Mouse (Mus musculus) limb, embryonic 14.5 days (tissue): Measurements from ENCODE around the gene Fastkd5. TPM values are rescaled to one million over a fixed set of nuclear protein-coding genes. Genes with fewer than 3 reads are reported as not detected.
"Not testable (repeated sequence)": the region's sequence is repeated elsewhere in the genome, so short reads cannot be mapped to it uniquely, and the experiment has no call there.

ENCODE experiments used
- ATAC-seq: fragments of 200-750 bp; cut with Nextera tagmentation; 2 replicates; pipeline ENCODE4 v1.8.0; 2017; ENCODE audit warnings: low read depth, moderate number of reproducible peaks, moderate TSS enrichment; ENCODE audit not compliant: low FRiP score
- DNase-seq: peaks from one replicate; pipeline ENCODE4 v3.0.0-alpha.2; 2015; ENCODE audit warnings: low spot score
- H3K27ac ChIP-seq: fragments of 300-500 bp; sonication (generic); replicated peaks from 2 replicates; pipeline ENCODE4 v1.5.1; 2014; ENCODE audit warnings: low read depth, mild to moderate bottlenecking, low read length, moderate library complexity, mixed read lengths
- H3K27me3 ChIP-seq: fragments of 300-500 bp; sonication (generic); 2 replicates; pipeline ENCODE4 v1.6.1; 2014; ENCODE audit warnings: low read length, mixed read lengths; ENCODE audit not compliant: control insufficient read depth, insufficient read depth
- H3K36me3 ChIP-seq: fragments of 300-500 bp; sonication (generic); 2 replicates; pipeline ENCODE4 v1.6.1; 2014; ENCODE audit warnings: mild to moderate bottlenecking, low read length, moderate library complexity, mixed read lengths; ENCODE audit not compliant: control insufficient read depth, insufficient read depth
- H3K4me1 ChIP-seq: fragments of 300-500 bp; sonication (generic); 2 replicates; pipeline ENCODE4 v1.6.1; 2014; ENCODE audit warnings: antibody characterized with exemption, low read length, mixed read lengths; ENCODE audit not compliant: control insufficient read depth, insufficient read depth
- H3K4me2 ChIP-seq: fragments of 300-500 bp; sonication (generic); replicated peaks from 2 replicates; pipeline ENCODE4 v1.6.1; 2014; ENCODE audit warnings: low read depth, mild to moderate bottlenecking, low read length, moderate library complexity; ENCODE audit not compliant: severe bottlenecking
- H3K4me3 ChIP-seq: fragments of 300-500 bp; sonication (generic); replicated peaks from 2 replicates; pipeline ENCODE4 v1.5.1; 2014; ENCODE audit warnings: low read length
- H3K9ac ChIP-seq: fragments of 300-500 bp; sonication (generic); 2 replicates; pipeline ENCODE4 v1.6.1; 2014; ENCODE audit warnings: mild to moderate bottlenecking, low read depth, low read length, moderate library complexity; ENCODE audit not compliant: severe bottlenecking
- H3K9me3 ChIP-seq: fragments of 300-500 bp; sonication (generic); 2 replicates; pipeline ENCODE4 v1.6.1; 2016; ENCODE audit warnings: low read length; ENCODE audit not compliant: control insufficient read depth
- POLR2A ChIP-seq: fragments of 200-500 bp; IDR thresholded peaks from 2 replicates; pipeline ENCODE4 v1.8.0; 2012; ENCODE audit warnings: inconsistent platforms, mild to moderate bottlenecking, moderate library complexity, borderline replicate concordance; ENCODE audit not compliant: insufficient read depth, insufficient read length; ENCODE audit errors: extremely low read depth
- WGBS: fragments of 180-500 bp; shearing (Covaris S2); extraction: QIAGEN DNeasy Blood & Tissue Kit; methylation state at CpG from one replicate; pipeline ENCODE4 v1.1.7; 2014; 5-methylcytosine and 5-hydroxymethylcytosine counted together
- polyA plus RNA-seq, 2 experiments: library from polyadenylated mRNA; depleted of rRNA in 1 of 2; stranded (reverse) in 1 of 2; unstranded in 1 of 2; fragments of >200 nt; fragmentation: Nextera tagmentation in 1 of 2; extraction: Ambion mirVana in 1 of 2; gene quantifications; 2 replicates each; pipeline versions ENCODE4 v1.2.1 to v1.2.3; 2012 to 2014

The Fastkd5 gene
- polyA plus RNA-seq, 2 experiments = 6.1 to 14.2 TPM

GRCm38 (mm10) chr2:130653760-130654159 is 23.9 kb upstream of the Fastkd5 start:
- no peak overlapping the region for H3K27ac ChIP-seq
- ATAC-seq = no peak
- WGBS = 89% methylated on average over 1 of the region's 1 CpGs

DNA sequence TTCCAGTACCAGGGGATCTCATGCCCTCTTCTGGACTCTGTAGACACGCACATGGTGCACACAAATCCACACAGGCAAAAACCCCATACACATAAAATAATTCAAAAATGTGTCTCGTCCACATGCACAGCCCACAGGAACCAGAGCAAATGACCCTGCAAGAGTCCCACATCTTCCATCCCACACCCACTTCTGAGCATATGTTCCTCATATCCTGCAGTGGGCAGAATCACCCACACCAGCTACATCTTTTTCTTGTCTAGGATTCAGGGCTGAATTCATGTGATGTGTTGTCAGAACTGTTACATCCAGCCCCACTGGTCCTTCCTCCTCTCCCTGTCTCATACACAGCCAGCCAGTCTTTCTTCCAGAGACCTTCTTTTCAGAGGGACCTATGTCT is 23.5 kb upstream of the Fastkd5 start:
- no peak overlapping the region for H3K4me2 ChIP-seq
- no peaks in the 10 kb centered on the region for H3K9me3 ChIP-seq
- no peak overlapping the region for H3K9ac ChIP-seq
- no peak overlapping the region for H3K27ac ChIP-seq
- no peak overlapping the region for H3K4me3 ChIP-seq
- ATAC-seq (no peak), DNase-seq (no peak)
- no peak for TF ChIP-seq POLR2A
- 83% methylated on average over 2 of the region's 2 CpGs for WGBS
- no peaks in the 10 kb centered on the region for H3K27me3 ChIP-seq
- no peaks in the 10 kb centered on the region for H3K4me1 ChIP-seq
- peaks cover 65% of the 10 kb centered on the region for H3K36me3 ChIP-seq

More at GRCm38 (mm10) chr2:130653760-130654159, 23.9 kb upstream of the Fastkd5 start:
- Histone ChIP-seq H3K9ac (no peak overlapping the region), H3K4me2 (no peak overlapping the region), H3K4me1 (no peaks in the 10 kb centered on the region), H3K4me3 (no peak overlapping the region), H3K27me3 (no peaks in the 10 kb centered on the region), H3K9me3 (no peaks in the 10 kb centered on the region), H3K36me3 (peaks cover 70% of the 10 kb centered on the region)
- no peak for TF ChIP-seq POLR2A
- no peak for DNase-seq

DNA sequence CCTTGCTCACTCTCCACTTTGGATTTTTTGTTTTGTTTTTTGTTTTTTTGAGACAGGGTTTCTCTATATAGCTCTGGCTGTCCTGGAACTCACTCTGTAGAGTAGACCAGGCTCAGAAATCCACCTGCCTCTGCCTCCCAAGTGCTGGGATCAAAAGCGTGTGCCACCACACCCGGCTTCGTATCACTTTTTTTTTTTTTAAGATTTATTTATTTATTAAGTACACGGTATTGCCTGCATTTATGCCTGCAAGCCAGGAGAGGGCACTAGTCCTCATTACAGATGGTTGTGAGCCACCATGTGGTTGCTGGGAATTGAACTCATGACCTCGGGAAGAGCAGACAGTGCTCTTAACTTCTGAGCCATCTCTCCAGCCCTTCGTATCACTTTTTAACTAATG is 19.2 kb upstream of the Fastkd5 start:
- not testable (repeated sequence) for H3K4me2 ChIP-seq, H3K4me3 ChIP-seq, H3K27ac ChIP-seq, DNase-seq, ATAC-seq, H3K4me1 ChIP-seq, H3K27me3 ChIP-seq, H3K9ac ChIP-seq, H3K9me3 ChIP-seq
- 81% methylated on average over 6 of the region's 6 CpGs for WGBS
- peaks cover 24% of the 10 kb centered on the region for H3K36me3 ChIP-seq

DNA sequence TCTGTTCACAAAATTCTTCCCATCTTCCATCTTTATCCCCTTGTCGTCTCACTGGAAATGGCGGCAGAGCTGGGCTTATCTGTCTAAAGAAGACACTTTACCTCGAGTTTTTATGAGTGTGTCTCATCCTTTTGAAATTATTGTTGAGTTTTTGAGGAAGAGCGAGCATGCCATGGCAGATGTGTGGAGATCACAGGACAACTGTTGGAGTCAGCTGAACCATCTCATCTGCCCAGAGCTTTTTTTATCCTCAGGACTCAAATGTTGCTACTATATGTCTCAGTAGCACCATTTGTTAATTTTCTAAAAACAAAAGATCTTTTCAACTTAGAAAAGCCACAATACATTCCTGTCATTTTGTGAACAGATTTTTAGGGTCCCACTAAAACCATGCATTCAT is 15.4 kb upstream of the Fastkd5 start:
- Histone ChIP-seq H3K9me3 (no peaks in the 10 kb centered on the region), H3K36me3 (peaks cover 2% of the 10 kb centered on the region; the same call in 1 of the 2 replicates), H3K27me3 (no peaks in the 10 kb centered on the region), H3K4me3 (no peak overlapping the region), H3K4me1 (peaks cover 11% of the 10 kb centered on the region; the same call in 1 of the 2 replicates), H3K4me2 (no peak overlapping the region), H3K27ac (no peak overlapping the region), H3K9ac (no peak overlapping the region)
- 83% methylated on average over 4 of the region's 4 CpGs for WGBS
- no peak for DNase-seq
- no peak for ATAC-seq
- TF ChIP-seq POLR2A = no peak

DNA sequence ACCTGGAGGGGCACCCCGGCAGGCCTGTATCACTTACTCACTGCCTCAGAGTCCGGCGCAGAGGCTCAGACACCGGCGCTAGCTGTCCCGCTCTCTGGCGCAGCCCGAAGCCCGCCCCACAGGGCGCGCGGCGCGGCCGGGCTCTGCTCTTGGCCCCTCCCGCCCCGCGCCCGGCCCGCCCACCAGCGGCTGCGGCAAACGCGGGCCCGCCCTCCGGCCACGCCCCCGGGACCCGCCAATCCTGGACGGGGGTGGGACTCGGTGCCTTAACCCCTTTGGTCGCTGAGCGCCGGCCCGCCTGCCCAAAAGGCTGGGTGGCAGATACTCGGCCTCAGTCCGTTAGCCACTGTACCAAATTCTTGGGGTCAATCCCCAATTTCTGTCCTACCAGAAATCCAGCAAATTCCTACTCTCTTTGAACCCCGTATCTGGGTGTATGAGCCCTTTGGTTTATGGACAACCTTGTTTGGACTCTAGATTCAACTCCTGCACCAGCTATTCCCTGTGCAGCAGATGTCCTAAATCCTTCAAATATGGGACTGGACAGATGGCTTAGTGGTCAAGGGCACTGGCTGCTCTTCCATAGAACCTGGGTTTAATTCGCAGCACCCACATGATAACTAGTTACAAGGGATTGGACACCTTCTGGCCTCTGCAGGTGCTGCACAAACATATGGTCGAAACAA is 13.0 kb upstream of the Fastkd5 start, which contains the start of gene Lzts3:
Lzts3 (minus strand) TSS at position 120 of the 686 bp plus-strand sequence.
- 0 out of 2 replicates have a peak within 1 kb of the TSS, but pooled peaks have one; percentile 38 for H3K27ac ChIP-seq
- ATAC-seq = peak; percentile 96

More for the DNA sequence above, 13.0 kb upstream of the Fastkd5 start, which contains the start of gene Lzts3:
- Histone ChIP-seq H3K36me3 (no peaks in the 10 kb centered on the region), H3K4me1 (peaks cover 11% of the 10 kb centered on the region; the same call in 1 of the 2 replicates), H3K4me3 (peak within 1 kb of the TSS; percentile 71), H3K4me2 (peak within 1 kb of the TSS; percentile 97), H3K9me3 (no peaks in the 10 kb centered on the region), H3K27me3 (no peaks in the 10 kb centered on the region), H3K9ac (peak within 1 kb of the TSS; percentile 68)
- TF ChIP-seq POLR2A = no peak
- peak; percentile 88 for DNase-seq
- 3% methylated on average over 34 of the region's 40 CpGs for WGBS
